In the genomic region with DNA sequence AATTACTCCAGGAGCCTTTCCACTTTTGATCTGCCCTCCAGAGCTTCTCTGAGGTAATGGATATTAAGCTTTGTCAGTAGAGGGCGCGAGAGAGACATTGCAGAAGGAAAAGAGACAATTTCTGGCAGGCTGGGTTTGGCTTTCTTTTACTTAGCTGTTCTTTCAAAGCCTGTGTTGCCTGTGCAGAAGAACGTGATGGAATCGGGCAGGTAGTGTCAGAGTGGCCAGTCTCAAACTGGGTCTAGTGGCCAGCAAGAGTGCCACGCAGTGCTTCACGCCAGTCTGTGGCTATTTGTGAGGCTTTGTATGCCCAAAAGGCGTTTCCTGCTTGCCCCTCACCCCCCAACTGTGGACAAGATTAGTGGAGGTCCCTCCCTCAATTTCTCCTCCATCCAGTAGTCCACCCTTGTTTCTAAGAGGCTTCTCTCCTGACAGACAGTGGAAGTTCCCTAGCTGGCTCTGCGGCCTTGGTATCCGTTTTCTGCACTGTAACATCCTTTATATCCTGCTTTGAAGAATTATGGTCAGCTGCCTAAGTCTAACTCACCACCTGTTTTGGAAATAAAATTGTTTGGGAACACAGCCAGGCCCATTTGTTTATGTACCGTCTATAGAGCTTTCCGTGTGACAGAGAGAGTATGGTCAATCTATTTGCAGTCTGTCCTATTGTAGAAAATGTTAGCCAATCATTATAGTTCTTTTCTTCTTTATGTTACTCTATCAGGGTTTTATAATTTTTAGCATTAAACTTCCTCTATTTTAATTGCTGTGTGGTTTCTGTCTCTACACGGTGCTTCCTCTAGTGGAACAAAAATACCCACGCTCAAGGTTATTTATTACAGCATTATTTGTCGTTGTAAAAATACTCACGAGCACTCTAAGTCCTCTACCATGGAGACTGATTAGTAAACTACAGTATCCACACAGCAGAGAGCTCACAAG, we compare ENCODE assay signal across 8 mouse cellular contexts. TPM values are rescaled to one million over a fixed set of nuclear protein-coding genes. Genes with fewer than 3 reads are reported as not detected.
DNase-seq lines count a peak whose midpoint lies in the region; ATAC-seq and TF ChIP-seq lines count a peak whose summit lies in the region.

No protein-coding gene starts in this region.

- no peaks in the 10 kb centered on the region for H3K27me3 ChIP-seq in heart, embryonic 12.5 days (replicated peaks)
- H3K27me3 ChIP-seq in kidney, postnatal 0 days (ENCODE audit: insufficient read depth, low read length): no peaks in the 10 kb centered on the region
- peaks cover 13% of the 10 kb centered on the region; the same call in 1 of the 2 replicates for H3K27me3 ChIP-seq in liver, embryonic 12.5 days (replicated peaks)

- H3K9me3 ChIP-seq in heart, embryonic 12.5 days (replicated peaks): no peaks in the 10 kb centered on the region
- no peaks in the 10 kb centered on the region for H3K9me3 ChIP-seq in kidney, postnatal 0 days (replicated peaks; ENCODE audit: low read length)
- no peaks in the 10 kb centered on the region for H3K9me3 ChIP-seq in liver, embryonic 12.5 days (replicated peaks)

- peak; percentile 92 for TF ChIP-seq CTCF in kidney, postnatal 0 days (IDR thresholded peaks at IDR 0.05; ENCODE audit: low read depth)

- peak overlapping the region; percentile 57 for H3K4me2 ChIP-seq in heart, embryonic 12.5 days
- peak overlapping the region; percentile 10; the same call in 1 of the 2 replicates for H3K4me2 ChIP-seq in kidney, postnatal 0 days (ENCODE audit: low read length)
- peak overlapping the region; percentile 56 for H3K4me2 ChIP-seq in liver, embryonic 12.5 days

- H3K4me1 ChIP-seq in heart, embryonic 12.5 days (replicated peaks): peaks cover 4% of the 10 kb centered on the region; the same call in 1 of the 2 replicates
- no peaks in the 10 kb centered on the region for H3K4me1 ChIP-seq in kidney, postnatal 0 days (replicated peaks; ENCODE audit: insufficient read depth, low read length)
- peaks cover 11% of the 10 kb centered on the region for H3K4me1 ChIP-seq in liver, embryonic 12.5 days

- H3K4me3 ChIP-seq in heart, embryonic 12.5 days: no peak overlapping the region
- no peak overlapping the region for H3K4me3 ChIP-seq in kidney, postnatal 0 days (replicated peaks; ENCODE audit: low read depth, low read length)
- no peak overlapping the region for H3K4me3 ChIP-seq in liver, embryonic 12.5 days

- ATAC-seq in heart, embryonic 12.5 days (ENCODE audit: insufficient number of reproducible peaks, low FRiP score): no peak
- ATAC-seq in kidney, postnatal 0 days (replicated peaks; ENCODE audit: low FRiP score, low read depth): no peak; the same call in 1 of the 2 replicates
- ATAC-seq in liver, embryonic 12.5 days: no peak

- DNase-seq in A20 (ENCODE audit: low read depth, low spot score): peak; percentile 83
- peak; percentile 72 for DNase-seq in adrenal gland, adult 2 months
- peak; percentile 72 for DNase-seq in embryo, embryonic 9.5 days (ENCODE audit: extremely low spot score)
- peak; percentile 92 for DNase-seq in kidney, postnatal 0 days (ENCODE audit: low spot score)
- DNase-seq in neural tube, embryonic 10.5 days (ENCODE audit: extremely low spot score, low spot score): peak; percentile 29
- peak; percentile 72 for DNase-seq in telencephalon, adult 2 months (ENCODE audit: low read depth, low spot score)

- no peak overlapping the region for H3K27ac ChIP-seq in heart, embryonic 12.5 days (ENCODE audit: poor library complexity, severe bottlenecking)
- H3K27ac ChIP-seq in kidney, postnatal 0 days: no peak overlapping the region
- no peak overlapping the region for H3K27ac ChIP-seq in liver, embryonic 12.5 days

- 0 out of 2 replicates have a peak overlapping the region, but pooled peaks have one; percentile 54 for H3K9ac ChIP-seq in heart, embryonic 12.5 days
- no peak overlapping the region for H3K9ac ChIP-seq in kidney, postnatal 0 days (ENCODE audit: low read depth, low read length)
- no peak overlapping the region for H3K9ac ChIP-seq in liver, embryonic 12.5 days

- WGBS in heart, embryonic 12.5 days: 45% methylated on average over 15 of the region's 15 CpGs
- 31% methylated on average over 15 of the region's 15 CpGs for WGBS in kidney, postnatal 0 days
- WGBS in liver, embryonic 12.5 days (ENCODE audit: insufficient replicate concordance): 25% methylated on average over 15 of the region's 15 CpGs

- no peaks in the 10 kb centered on the region for H3K36me3 ChIP-seq in heart, embryonic 12.5 days
- no peaks in the 10 kb centered on the region for H3K36me3 ChIP-seq in kidney, postnatal 0 days (ENCODE audit: insufficient read depth, low read length)
- H3K36me3 ChIP-seq in liver, embryonic 12.5 days: no peaks in the 10 kb centered on the region

RNA-seq across cellular contexts. Expression of a gene that starts 22.5 kb away (rescaled TPM):
- total RNA-seq in adrenal gland, adult 2 months (2021): 10 to 100 TPM in 1 of 2 experiments, 1 to 10 TPM in 1; 9.4 to 14.0 TPM
- polyA plus RNA-seq in adrenal gland, adult 2 months (2012; rRNA removed): 7.4 and 9.2 TPM in 2 replicates
- polyA plus RNA-seq in heart, embryonic 12.5 days (2016; fragmentation: Nextera tagmentation; extraction: Ambion mirVana): 5.1 and 5.6 TPM in 2 replicates
- polyA plus RNA-seq in kidney, postnatal 0 days (2015; fragmentation: Nextera tagmentation; extraction: Ambion mirVana): 0.82 and 0.98 TPM in 2 replicates
- 1.9 and 2.1 TPM in 2 replicates for polyA plus RNA-seq in liver, embryonic 12.5 days (2016; fragmentation: Nextera tagmentation; extraction: Ambion mirVana)

Comparison
In these comparisons a context has a peak if more than half of its experiments do, and no peak if none do; other contexts are left out.
1. DNase-seq: peak in every context shown above with its lines; median percentile 92 in kidney, postnatal 0 days; 83 in A20; 72 in adrenal gland, adult 2 months; 72 in embryo, embryonic 9.5 days; 72 in telencephalon, adult 2 months; 29 in neural tube, embryonic 10.5 days.